In genomic region chr13:90245997-90246765, GRCm38 (mm10) we compare ENCODE assay signal across 12 mouse cellular contexts.
"Had no signal": no experiment of that assay in that cellular context is flagged by ENCODE, and none has a peak within 500 bp of the region (broad histone marks: within the 10 kb centered on the region; RNA-seq: fewer than 3 reads in every experiment).

No protein-coding gene starts in this region.

- H3K9ac ChIP-seq: lung, embryonic 14.5 days; midbrain, embryonic 12.5 days; neural tube, embryonic 12.5 days had no signal

- H3K36me3 ChIP-seq: midbrain, embryonic 10.5 days; midbrain, embryonic 12.5 days; neural tube, embryonic 12.5 days had no signal

- H3K27me3 ChIP-seq: midbrain, embryonic 12.5 days; neural tube, embryonic 12.5 days had no signal

- DNase-seq: lung, adult 18-20 months; lung, embryonic 14.5 days; lung, postnatal 10 days; lung, postnatal 4 days; midbrain, embryonic 14.5 days; right cerebral cortex, postnatal 14 days; thymus, adult 18-20 months; thymus, postnatal 14 days; thymus, postnatal 36 days had no signal

- H3K27ac ChIP-seq: midbrain, embryonic 10.5 days; midbrain, embryonic 12.5 days; neural tube, embryonic 12.5 days had no signal

- H3K4me3 ChIP-seq: midbrain, embryonic 10.5 days; midbrain, embryonic 12.5 days; neural tube, embryonic 12.5 days had no signal

- H3K9me3 ChIP-seq: midbrain, embryonic 10.5 days; midbrain, embryonic 12.5 days; neural tube, embryonic 12.5 days had no signal

- H3K4me2 ChIP-seq: lung, embryonic 14.5 days; midbrain, embryonic 12.5 days; neural tube, embryonic 12.5 days had no signal

- H3K4me1 ChIP-seq: midbrain, embryonic 10.5 days; midbrain, embryonic 12.5 days; neural tube, embryonic 12.5 days had no signal
